Mouse (Mus musculus): ENCODE results near the gene Nav2. TPM values are rescaled to one million over a fixed set of nuclear protein-coding genes. Genes with fewer than 3 reads are reported as not detected.

The Nav2 gene
- polyA plus RNA-seq, 1 experiment = 28.3 TPM

GRCm38 (mm10) chr7:49105501-49105900 lies 197.0 kb downstream of the Nav2 start:
- no peak for TF ChIP-seq POLR2A (IDR thresholded peaks at IDR 0.05; ENCODE audit: borderline replicate concordance, extremely low read depth, insufficient read depth, insufficient read length, poor library complexity, severe bottlenecking)
- peak; percentile 54 for DNase-seq (ENCODE audit: low read depth)

- TF ChIP-seq POLR2A (IDR thresholded peaks at IDR 0.05; ENCODE audit: borderline replicate concordance, extremely low read depth, insufficient read depth, insufficient read length, poor library complexity, severe bottlenecking) (no peak), CTCF (IDR thresholded peaks at IDR 0.05; ENCODE audit: borderline replicate concordance, extremely low read depth, insufficient read depth, insufficient read length) (no peak)
- DNase-seq (ENCODE audit: low read depth) = no peak
Measured at GRCm38 (mm10) chr7:49108076-49108475, 199.6 kb downstream of the Nav2 start.

- no peak for TF ChIP-seq CTCF (IDR thresholded peaks at IDR 0.05; ENCODE audit: borderline replicate concordance, extremely low read depth, insufficient read depth, insufficient read length)
- no peak for TF ChIP-seq POLR2A (IDR thresholded peaks at IDR 0.05; ENCODE audit: borderline replicate concordance, extremely low read depth, insufficient read depth, insufficient read length, poor library complexity, severe bottlenecking)
- DNase-seq (ENCODE audit: low read depth) = no peak
Measured at GRCm38 (mm10) chr7:49119016-49119415, 210.5 kb downstream of the Nav2 start.

- TF ChIP-seq POLR2A (IDR thresholded peaks at IDR 0.05; ENCODE audit: borderline replicate concordance, extremely low read depth, insufficient read depth, insufficient read length, poor library complexity, severe bottlenecking) (no peak), CTCF (IDR thresholded peaks at IDR 0.05; ENCODE audit: borderline replicate concordance, extremely low read depth, insufficient read depth, insufficient read length) (no peak)
- peak; percentile 85 for DNase-seq (ENCODE audit: low read depth)
Measured at GRCm38 (mm10) chr7:49119794-49120487, 211.4 kb downstream of the Nav2 start.

GRCm38 (mm10) chr7:49120488-49120864 lies 212.0 kb downstream of the Nav2 start:
- TF ChIP-seq CTCF (IDR thresholded peaks at IDR 0.05; ENCODE audit: borderline replicate concordance, extremely low read depth, insufficient read depth, insufficient read length) = no peak
- no peak for TF ChIP-seq POLR2A (IDR thresholded peaks at IDR 0.05; ENCODE audit: borderline replicate concordance, extremely low read depth, insufficient read depth, insufficient read length, poor library complexity, severe bottlenecking)
- DNase-seq (ENCODE audit: low read depth) = no peak

GRCm38 (mm10) chr7:49120935-49121691 lies 212.6 kb downstream of the Nav2 start:
- peak; percentile 92 for DNase-seq (ENCODE audit: low read depth)
- TF ChIP-seq POLR2A (IDR thresholded peaks at IDR 0.05; ENCODE audit: borderline replicate concordance, extremely low read depth, insufficient read depth, insufficient read length, poor library complexity, severe bottlenecking) = no peak
- peak; percentile 95 for TF ChIP-seq CTCF (IDR thresholded peaks at IDR 0.05; ENCODE audit: borderline replicate concordance, extremely low read depth, insufficient read depth, insufficient read length)

GRCm38 (mm10) chr7:49122498-49122897 lies 214.0 kb downstream of the Nav2 start:
- no peak for TF ChIP-seq POLR2A (IDR thresholded peaks at IDR 0.05; ENCODE audit: borderline replicate concordance, extremely low read depth, insufficient read depth, insufficient read length, poor library complexity, severe bottlenecking)
- peak; percentile 34; the same call in 1 of the 2 replicates for TF ChIP-seq CTCF (IDR thresholded peaks at IDR 0.05; ENCODE audit: borderline replicate concordance, extremely low read depth, insufficient read depth, insufficient read length)
- DNase-seq (ENCODE audit: low read depth) = no peak

- DNase-seq (ENCODE audit: low read depth) = peak; percentile 60
- peak; percentile 86 for TF ChIP-seq CTCF (IDR thresholded peaks at IDR 0.05; ENCODE audit: borderline replicate concordance, extremely low read depth, insufficient read depth, insufficient read length)
- TF ChIP-seq POLR2A (IDR thresholded peaks at IDR 0.05; ENCODE audit: borderline replicate concordance, extremely low read depth, insufficient read depth, insufficient read length, poor library complexity, severe bottlenecking) = no peak
Measured at GRCm38 (mm10) chr7:49125545-49125944, 217.0 kb downstream of the Nav2 start.

- DNase-seq (ENCODE audit: low read depth) = no peak
- TF ChIP-seq POLR2A (IDR thresholded peaks at IDR 0.05; ENCODE audit: borderline replicate concordance, extremely low read depth, insufficient read depth, insufficient read length, poor library complexity, severe bottlenecking) (no peak), CTCF (IDR thresholded peaks at IDR 0.05; ENCODE audit: borderline replicate concordance, extremely low read depth, insufficient read depth, insufficient read length) (no peak)
Measured at GRCm38 (mm10) chr7:49128224-49128623, 219.7 kb downstream of the Nav2 start.

GRCm38 (mm10) chr7:49132851-49133351 lies 224.4 kb downstream of the Nav2 start:
- TF ChIP-seq POLR2A (IDR thresholded peaks at IDR 0.05; ENCODE audit: borderline replicate concordance, extremely low read depth, insufficient read depth, insufficient read length, poor library complexity, severe bottlenecking) (no peak), CTCF (IDR thresholded peaks at IDR 0.05; ENCODE audit: borderline replicate concordance, extremely low read depth, insufficient read depth, insufficient read length) (peak; percentile 93)
- DNase-seq (ENCODE audit: low read depth) = peak; percentile 91

- TF ChIP-seq POLR2A (IDR thresholded peaks at IDR 0.05; ENCODE audit: borderline replicate concordance, extremely low read depth, insufficient read depth, insufficient read length, poor library complexity, severe bottlenecking) = no peak
- TF ChIP-seq CTCF (IDR thresholded peaks at IDR 0.05; ENCODE audit: borderline replicate concordance, extremely low read depth, insufficient read depth, insufficient read length) = no peak
- no peak for DNase-seq (ENCODE audit: low read depth)
Measured at GRCm38 (mm10) chr7:49134396-49134795, 225.9 kb downstream of the Nav2 start.
